Mouse (Mus musculus): ENCODE results near the gene Btn2a2.
A peak's percentile ranks its signal among the peaks of the same experiment; 100 is the strongest.

The Btn2a2 gene

DNA sequence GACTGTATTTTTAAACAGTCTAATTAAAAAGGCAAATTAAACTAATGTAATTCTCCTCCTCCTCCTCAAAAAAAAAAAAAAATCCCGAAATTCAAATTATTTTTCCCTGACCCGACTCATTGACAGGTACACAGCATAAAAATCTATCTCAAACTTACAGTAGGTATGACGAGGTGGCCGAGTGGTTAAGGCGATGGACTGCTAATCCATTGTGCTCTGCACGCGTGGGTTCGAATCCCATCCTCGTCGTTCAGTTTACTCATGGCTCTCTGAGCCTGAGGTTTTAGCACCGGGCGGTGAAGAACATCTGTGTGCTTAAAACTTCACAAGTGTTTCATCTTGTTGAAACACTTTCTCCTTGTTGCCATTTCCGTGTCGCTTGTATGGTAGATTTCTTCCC lies 33.0 kb upstream of the Btn2a2 start:
- peak; percentile 83 for DNase-seq (ENCODE audit: low read depth, low spot score)

DNA sequence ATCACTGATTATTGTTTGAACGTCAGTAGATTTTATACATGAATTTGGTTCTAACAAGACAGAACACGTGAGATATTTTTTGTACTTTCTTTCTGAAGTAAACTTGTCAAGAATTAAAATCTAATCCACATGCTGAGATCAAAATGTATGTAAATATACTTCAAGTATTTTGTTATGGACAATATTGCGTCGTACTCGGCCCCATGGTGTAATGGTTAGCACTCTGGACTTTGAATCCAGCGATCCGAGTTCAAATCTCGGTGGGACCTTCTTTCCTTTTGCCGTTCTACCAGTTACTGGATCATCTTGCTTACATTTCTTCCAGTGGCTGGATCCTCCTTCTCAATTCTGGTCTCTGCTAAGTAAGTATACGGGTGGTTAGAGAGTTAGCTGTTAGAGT lies 30.8 kb upstream of the Btn2a2 start:
- peak; percentile 83 for DNase-seq (ENCODE audit: low read depth, low spot score)

DNA sequence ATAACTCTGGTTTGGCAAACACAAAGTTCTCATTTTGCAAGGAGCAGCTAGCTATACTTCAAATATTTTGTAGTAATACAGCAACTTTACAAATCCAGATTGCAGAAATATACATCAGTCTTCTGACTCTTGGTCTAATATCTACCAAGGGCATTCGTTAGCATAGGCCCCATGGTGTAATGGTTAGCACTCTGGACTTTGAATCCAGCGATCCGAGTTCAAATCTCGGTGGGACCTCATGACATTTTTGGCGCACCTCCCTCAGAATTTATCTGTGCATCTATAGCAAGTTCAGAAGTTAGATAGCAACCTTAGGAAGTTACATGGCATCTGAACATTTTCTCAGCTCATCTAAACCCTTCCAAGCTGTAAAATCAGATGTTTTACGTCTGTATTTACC lies 30.2 kb upstream of the Btn2a2 start:
- DNase-seq (ENCODE audit: low read depth, low spot score) = peak; percentile 86

DNA sequence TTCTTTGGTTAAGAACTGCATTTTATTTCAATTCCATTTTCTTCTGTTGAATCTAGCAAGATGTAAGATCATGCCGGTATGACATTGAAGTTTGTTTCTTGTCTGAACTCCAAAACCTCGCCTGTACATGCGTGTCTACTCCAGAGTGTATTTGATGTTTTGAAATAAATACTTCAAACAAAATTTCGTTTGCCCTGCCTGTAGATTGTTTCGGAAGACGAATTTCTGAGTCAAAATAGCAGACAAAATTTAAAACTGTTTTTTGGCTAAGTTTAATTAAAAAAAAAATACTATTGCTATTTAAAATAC lies 29.6 kb upstream of the Btn2a2 start:
- DNase-seq (ENCODE audit: low read depth, low spot score) = no peak

DNA sequence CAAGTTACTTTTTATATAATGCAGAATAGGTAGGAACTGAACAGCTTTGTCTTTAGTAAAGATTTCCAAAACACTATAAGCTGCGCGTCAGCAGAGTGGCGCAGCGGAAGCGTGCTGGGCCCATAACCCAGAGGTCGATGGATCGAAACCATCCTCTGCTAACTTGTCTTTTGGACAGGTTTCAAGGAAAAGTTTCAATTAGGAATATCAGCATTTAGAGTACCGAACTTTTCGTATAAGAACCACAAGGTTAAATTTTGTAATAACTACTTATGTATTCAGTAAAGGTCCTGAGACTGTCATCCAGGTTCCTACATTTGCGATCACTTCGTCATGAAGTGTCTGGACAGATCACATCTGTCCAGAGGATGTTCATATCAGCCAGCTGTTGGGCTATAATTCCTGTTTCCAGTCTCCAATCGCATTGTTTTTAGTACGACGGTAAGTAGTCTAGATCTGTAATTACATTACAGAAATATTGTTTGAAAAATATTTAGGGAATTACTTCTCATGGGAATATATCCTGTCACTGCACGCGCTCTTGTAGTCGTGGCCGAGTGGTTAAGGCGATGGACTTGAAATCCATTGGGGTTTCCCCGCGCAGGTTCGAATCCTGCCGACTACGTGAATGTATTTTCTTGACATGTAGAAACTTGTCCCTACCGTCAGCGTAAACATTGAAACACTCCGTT lies 29.1 kb upstream of the Btn2a2 start:
- peak; percentile 85 for DNase-seq (ENCODE audit: low read depth, low spot score)

DNA sequence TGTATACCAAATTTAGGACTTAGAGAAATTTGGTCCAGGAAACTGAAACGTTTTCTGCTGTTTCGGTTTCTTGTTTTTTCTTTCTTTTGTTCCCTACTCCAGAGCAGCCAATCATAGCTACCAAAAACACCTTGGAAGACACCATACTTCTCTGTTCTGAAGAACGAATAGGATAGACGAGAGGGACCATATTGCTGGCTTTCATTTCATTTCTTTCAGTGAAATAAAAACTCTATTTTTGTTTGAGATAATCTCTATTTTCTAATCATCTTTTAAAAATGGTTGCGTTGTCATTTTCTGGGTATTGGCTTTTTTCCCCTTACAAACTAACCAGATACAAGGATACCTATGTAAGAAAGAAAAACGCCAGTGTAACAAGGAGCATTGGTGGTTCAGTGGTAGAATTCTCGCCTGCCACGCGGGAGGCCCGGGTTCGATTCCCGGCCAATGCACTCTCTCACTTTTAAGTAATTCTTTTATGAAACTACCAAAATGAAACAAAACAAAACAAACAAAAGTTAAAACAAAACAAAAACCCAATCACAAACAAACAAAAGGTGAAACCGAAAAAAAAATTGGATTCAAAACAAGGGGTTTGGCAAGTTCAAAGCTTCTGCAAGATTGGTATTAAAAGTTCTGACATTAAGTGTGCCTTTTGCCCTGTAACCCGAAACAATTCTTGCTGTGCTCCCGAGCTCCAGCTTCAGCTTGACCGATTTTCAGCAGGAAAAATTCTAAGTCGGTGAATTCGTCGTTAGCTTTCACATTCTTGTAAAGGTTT lies 28.4 kb upstream of the Btn2a2 start:
- DNase-seq (ENCODE audit: low read depth, low spot score) = peak; percentile 88

DNA sequence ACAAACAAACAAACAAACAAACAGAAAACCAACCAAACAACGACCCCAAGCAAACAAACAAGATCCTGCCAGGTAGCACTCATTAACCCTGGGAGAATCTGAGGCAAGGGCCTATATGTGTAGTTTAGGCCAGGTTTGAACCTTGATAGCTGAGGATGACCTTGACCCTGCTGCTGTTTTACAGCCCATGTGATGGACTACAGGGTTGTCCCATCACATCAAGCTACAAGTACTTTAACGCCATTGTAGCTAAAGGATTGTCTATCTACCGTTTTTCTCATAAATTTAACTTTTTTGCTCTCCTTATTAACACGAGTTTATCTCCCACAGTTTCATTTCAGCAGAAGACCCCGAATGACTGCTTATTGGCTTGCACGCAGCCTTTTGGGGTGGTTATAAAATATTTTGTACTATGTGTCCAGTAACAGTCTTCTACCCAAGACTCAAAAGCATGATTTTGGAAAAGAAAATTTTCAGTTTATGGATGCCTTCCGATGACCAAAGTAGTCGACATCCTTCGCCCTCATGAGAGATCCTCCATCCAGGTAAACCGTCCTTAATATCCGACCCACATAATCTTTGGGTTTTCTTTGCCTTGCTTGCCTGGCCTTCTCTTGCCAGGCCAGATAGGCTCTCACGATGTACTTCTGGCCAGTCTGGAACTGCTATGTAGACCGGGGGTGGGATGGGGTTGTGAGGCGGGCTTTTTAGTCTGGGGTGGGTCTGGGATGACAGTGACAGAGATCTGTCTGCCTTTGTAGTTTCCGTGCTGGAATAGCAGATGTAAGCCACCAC lies 27.4 kb upstream of the Btn2a2 start:
- no peak for DNase-seq (ENCODE audit: low read depth, low spot score)

DNA sequence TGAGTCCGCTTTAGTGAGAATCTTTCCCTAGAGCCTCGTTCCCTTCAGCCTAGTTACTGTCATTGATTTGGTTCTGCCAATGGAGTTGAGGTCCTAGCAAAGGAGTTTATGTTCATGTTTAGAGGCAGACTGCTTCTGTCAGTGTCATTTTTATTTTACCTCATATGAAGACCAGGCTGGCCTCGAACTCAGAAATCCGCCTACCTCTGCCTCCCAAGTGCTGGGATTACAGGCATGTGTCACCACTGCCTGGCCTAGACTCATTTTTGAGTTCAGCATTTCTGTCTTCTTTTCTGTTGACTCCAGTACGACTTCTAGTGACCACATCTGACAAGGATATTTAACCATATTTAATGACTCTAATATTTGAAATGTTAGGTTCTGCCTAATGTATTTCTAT lies 26.6 kb upstream of the Btn2a2 start:
- DNase-seq (ENCODE audit: low read depth, low spot score) = no peak

DNA sequence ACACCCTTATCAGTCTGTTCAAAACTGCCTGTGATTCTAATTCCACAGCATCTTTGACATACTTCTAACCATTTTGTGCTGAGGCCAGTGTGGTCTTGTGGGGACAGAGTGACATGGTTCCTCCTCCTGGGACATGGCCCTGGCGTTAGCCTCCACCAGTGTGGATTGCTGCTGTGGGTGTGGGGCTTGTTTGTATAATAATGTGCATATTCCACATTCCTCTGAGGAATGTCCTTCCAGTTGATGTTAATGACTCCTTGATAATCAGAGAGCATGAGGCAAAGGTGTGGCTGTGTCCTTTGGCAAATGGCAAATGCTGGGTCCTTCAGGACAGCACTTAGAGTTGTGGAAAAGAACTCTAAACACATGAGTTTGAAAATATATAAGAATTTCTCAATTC lies 24.9 kb upstream of the Btn2a2 start:
- DNase-seq (ENCODE audit: low read depth, low spot score) = no peak

DNA sequence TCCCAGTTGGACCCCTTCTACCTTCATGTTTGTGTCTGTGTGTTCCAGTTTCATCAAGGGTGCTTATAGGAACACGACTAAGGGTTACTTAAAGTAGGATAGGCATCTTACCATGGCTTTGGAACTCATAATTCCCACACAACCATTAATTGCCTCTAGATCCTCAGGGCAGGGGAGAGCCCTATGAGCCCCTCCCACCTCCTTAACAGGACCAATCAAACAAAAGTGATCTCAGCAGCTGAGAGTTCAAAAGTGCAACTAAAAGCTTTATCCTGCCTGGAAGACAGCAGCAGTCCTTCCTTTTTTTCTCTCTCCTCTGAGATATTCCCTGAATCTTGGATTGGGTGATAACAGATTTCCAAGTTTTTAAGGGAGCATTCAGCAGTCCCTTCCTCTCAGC lies 21.5 kb upstream of the Btn2a2 start:
- DNase-seq (ENCODE audit: low read depth, low spot score) = no peak

DNA sequence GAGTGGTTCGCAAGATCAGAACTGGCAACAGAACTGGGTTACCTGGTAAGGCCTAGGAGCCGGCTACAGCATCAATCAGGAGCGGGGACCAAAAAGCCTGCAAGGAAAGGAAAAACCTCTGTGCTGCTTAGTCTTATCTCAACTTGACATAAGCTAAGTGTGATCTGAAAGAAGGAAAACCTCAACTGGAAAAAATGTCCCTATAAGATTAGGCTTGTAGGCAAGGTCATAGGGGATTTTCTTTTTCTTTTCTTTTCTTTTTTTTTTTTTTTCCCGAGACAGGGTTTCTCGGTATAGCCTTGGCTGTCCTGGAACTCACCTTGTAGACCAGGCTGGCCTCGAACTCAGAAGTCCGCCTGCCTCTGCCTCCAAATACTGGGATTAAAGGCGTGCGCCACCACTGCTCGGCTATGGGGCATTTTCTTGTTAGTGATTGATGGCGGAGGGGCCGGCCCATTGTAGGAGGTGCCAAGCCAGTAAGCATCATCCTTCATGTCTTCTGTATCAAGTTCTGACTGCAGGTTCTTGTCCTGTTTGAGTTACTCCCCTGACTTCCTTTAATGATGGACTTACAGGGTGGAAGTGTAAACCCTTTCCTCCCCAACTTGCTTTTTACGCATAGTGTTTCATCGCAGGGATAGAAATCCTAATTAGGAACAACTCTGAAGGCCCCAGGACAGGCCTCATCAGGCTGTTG lies 18.3 kb upstream of the Btn2a2 start:
- DNase-seq (ENCODE audit: low read depth, low spot score) = no peak

DNA sequence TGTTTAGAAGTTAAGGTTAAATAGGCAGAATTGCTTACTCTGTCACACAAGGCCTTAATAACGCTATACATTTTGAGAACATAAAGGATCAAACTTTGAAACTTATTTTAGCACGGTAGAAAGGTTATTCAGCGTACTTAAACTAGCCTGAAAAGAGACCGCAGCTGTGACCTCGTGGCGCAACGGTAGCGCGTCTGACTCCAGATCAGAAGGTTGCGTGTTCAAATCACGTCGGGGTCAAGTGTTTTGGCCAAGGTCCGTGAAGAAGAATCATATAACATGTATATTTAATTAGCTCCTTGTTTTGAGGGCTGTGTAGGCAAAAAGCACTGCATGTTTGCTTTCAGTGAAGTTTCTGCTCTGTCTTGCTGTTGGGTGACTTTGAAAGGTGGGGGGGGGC lies 17.7 kb upstream of the Btn2a2 start:
- DNase-seq (ENCODE audit: low read depth, low spot score) = peak; percentile 71

DNA sequence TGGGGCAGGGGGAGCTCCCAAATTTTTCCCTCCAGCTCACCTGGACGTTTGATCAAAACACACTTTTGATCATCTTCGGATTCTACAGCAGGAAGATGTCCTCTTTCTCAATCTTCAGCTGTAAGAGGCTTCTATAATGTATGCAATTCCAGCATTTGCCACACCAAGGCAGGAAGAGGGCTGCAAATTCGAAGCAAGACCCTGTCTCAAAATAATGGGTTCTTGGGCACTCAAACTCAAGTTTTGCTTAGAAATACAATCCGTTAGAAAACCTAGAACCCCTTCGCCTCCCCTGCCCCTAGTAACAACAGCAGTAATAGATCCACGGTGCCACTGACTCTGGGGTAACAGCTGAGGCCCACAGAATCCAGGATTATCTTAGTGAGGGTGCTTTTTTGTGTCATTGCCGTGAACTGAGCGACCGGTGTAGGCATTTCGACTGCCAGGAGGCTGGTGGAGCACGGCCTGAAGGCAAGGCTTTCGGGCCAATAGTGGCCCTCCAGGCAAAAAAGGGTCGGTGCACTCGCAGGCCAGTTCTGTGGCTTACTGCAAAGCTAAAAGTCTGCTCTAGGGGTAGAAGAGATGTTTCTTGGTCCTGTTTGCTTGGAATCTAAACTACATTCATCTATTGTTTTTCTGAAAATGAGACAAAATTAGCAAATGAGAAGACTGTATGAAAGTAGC lies 17.1 kb upstream of the Btn2a2 start:
- DNase-seq (ENCODE audit: low read depth, low spot score) = no peak

DNA sequence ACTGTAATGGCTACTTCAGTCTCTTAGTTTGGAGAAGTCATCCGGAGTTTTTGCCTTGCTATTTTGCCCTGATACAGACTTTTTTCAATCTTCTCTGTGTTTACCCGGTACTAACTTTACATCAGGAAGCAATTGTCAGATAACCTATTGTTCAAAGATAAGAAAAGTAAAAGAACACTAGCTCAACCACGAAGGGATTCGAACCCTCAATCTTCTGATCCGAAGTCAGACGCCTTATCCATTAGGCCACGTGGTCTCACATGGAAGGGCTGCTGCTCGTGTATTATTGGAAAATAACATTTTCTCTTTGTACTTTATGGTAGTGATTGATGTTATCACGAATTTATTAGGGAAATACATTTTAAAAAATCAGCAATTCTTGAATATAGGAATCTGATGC lies 15.1 kb upstream of the Btn2a2 start:
- peak; percentile 69 for DNase-seq (ENCODE audit: low read depth, low spot score)

DNA sequence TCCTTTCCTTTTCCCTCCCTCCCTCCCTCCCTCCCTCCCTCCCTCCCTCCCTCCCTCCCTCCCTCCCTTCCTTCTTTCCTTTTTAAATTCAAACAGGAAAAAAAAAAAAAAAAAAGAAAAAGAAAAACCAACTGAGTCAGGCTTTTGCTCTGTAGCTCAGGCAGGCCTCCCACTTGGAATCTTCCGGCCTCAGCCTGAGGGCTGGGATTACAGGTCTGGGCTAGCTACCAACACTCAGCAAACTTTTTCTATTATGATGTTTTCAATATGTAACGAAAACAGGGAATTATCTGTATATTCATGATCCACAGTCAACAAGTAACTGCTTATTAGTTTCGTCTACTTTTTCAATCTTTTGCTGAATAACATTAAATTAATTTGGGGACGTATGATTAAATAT lies 14.3 kb upstream of the Btn2a2 start:
- no peak for DNase-seq (ENCODE audit: low read depth, low spot score)

DNA sequence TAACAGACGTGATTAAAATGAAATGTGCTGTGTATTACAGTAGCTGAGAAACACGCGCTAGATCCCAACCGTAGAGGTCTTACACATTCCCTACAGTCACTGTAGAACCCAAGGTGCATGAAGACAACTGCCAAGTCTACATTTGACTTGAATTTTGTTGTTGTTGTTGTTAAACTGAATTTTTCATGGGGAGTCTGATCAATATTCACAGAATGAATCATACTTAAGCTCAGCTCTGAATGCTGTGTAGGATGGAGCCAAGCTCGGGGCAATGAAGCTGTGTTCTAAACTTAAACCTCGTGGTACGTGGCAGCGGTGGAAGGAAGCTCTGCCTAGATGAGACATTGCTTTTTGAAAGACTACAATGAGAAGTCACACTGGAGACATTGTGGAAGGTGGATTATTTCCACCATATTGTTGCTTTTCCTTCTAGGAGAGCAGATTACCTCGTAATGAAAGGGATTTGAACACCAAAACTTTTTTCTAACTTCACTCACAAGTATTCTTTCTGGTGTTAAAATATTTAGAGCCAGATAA lies 13.4 kb upstream of the Btn2a2 start:
- DNase-seq (ENCODE audit: low read depth, low spot score) = no peak

DNA sequence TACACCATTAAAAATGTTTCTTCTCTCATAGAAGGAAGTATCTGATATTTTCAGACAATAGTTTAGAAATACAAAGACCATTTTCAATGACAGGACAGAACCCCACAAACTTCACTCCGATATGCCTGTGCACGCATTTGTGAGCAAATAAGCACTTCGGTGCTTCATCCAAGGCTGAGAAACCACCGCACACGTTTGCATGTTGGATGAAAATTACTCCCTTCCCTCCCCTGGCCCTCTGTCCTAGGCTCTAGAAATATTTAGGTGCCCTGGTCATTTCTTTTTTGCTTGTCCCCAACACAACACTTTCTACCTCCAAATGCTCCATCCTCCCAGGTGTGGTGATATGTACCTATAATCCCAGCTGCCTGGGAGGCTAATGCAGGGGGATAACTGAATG lies 12.9 kb upstream of the Btn2a2 start:
- no peak for DNase-seq (ENCODE audit: low read depth, low spot score)

DNA sequence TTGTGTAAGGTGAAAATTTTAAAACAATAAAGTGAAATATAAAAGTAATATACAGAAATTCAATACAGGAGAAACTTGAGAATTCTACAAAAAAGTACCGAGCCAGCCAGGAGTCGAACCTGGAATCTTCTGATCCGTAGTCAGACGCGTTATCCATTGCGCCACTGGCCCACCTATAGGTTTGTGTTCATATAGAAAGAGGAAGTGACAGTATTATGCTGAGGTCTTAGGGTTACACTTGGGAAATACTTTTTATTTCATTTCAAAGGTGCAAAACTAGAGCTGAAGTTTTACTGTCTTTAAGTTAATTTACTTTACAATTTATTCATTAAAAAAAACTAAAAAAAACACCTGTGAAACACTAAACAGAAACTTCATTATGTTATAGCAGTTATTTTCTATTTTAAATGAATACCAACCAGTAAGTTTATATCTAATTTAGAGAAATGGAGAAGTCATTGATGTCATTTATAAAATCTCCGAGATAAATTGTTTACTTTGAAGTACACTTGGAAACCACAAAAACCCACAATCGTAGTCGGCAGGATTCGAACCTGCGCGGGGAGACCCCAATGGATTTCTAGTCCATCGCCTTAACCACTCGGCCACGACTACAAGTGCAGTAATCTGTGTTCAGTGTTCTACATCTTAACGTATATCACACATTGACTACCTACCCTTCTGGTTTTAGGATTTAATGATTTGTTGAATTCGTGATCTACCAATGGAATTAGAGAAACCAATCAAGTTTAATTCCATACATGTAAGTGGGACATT lies 12.0 kb upstream of the Btn2a2 start:
- peak; percentile 69 for DNase-seq (ENCODE audit: low read depth, low spot score)

DNA sequence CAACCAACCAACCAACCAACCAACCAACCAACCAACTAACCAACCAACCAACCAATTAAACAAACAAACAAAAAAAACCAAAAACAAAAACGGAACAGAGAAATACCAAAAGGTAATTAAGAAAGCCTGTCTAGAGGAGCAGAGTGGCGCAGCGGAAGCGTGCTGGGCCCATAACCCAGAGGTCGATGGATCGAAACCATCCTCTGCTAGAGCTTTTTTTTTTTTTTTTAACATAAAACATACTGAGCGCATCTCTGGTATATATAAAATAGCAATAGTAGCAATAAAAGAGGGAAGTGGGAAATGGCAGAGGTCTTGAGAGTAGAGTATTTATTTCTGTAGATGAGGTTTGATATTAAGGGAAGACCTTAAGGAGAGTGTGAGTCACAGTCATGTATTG lies 11.3 kb upstream of the Btn2a2 start:
- no peak for DNase-seq (ENCODE audit: low read depth, low spot score)

DNA sequence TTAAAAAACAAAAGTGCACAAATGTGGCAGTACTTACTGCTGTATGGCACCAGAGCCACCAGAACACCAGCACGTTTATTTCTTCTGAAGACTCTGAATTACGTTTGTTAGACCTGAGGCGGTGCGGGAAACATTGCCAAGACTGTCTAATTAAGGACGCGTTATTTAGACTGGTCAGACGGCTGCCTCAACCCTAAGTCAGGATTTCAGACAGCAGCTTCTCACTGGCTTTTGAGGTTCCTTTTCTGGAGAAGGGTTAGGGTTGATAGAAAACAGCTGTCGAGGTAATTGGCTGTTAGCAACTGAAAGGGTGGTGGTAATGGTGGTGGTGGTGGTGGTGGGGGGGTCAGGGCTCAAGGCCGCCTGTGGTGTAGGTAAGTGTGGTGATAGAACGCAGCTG lies 10.0 kb upstream of the Btn2a2 start:
- DNase-seq (ENCODE audit: low read depth, low spot score) = no peak
